Mouse (Mus musculus): ENCODE results near the gene Elavl4. TPM values are rescaled to one million over a fixed set of nuclear protein-coding genes. Genes with fewer than 3 reads are reported as not detected.

Gene Elavl4
- polyA plus RNA-seq, 1 experiment from 2014 or later, result 83.3 TPM

DNA sequence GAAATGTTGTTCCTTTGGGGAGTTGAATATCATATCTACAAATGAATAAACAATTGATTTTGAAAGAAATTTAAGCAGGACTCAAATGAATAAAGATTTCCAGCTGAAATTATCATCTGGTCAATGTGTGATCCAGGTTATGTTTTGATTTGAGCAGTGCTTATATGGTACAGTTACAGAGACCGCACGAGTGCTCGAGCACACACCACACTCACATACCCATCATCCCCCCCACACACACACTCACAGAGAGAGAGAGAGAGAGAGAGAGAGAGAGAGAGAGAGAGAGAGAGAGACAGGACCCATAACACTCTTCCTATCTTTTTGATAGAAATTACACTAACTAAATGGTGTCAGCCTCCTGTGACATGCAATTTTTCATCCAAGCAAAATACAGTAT is 150.0 kb downstream of the Elavl4 start:
- no peak for ATAC-seq (replicated peaks; ENCODE audit: insufficient number of reproducible peaks, low FRiP score, low TSS enrichment, low read depth)
- no peak for DNase-seq (ENCODE audit: low spot score)
- H3K4me2 ChIP-seq (ENCODE audit: low read depth, low read length), result no peak overlapping the region

GRCm38 (mm10) chr4:110199897-110200296 is 151.8 kb downstream of the Elavl4 start:
- Histone ChIP-seq H3K9ac (replicated peaks; ENCODE audit: low read length) (no peak overlapping the region), H3K9me3 (replicated peaks; ENCODE audit: control insufficient read depth, low read length) (no peaks in the 10 kb centered on the region), H3K36me3 (replicated peaks; ENCODE audit: control insufficient read depth, insufficient read depth, low read depth, low read length) (no peaks in the 10 kb centered on the region), H3K27me3 (ENCODE audit: control insufficient read depth, insufficient read depth, low read length) (no peaks in the 10 kb centered on the region), H3K27ac (replicated peaks; ENCODE audit: low read depth, low read length) (no peak overlapping the region), H3K4me2 (ENCODE audit: low read depth, low read length) (no peak overlapping the region), H3K4me1 (ENCODE audit: control insufficient read depth, insufficient read depth, low read length) (no peaks in the 10 kb centered on the region), H3K4me3 (ENCODE audit: low read depth, low read length) (no peak overlapping the region)
- WGBS, result 93% methylated on average over 5 of the region's 5 CpGs
- ATAC-seq (replicated peaks; ENCODE audit: insufficient number of reproducible peaks, low FRiP score, low TSS enrichment, low read depth) (no peak), DNase-seq (ENCODE audit: low spot score) (no peak)

More for the DNA sequence above, 150.0 kb downstream of the Elavl4 start:
- no peaks in the 10 kb centered on the region for H3K9me3 ChIP-seq (replicated peaks; ENCODE audit: control insufficient read depth, low read length)
- 78% methylated on average over 3 of the region's 3 CpGs for WGBS
- H3K4me1 ChIP-seq (ENCODE audit: control insufficient read depth, insufficient read depth, low read length), result no peaks in the 10 kb centered on the region
- H3K27me3 ChIP-seq (ENCODE audit: control insufficient read depth, insufficient read depth, low read length), result no peaks in the 10 kb centered on the region
- no peaks in the 10 kb centered on the region for H3K36me3 ChIP-seq (replicated peaks; ENCODE audit: control insufficient read depth, insufficient read depth, low read depth, low read length)
- H3K9ac ChIP-seq (replicated peaks; ENCODE audit: low read length), result no peak overlapping the region
- no peak overlapping the region for H3K27ac ChIP-seq (replicated peaks; ENCODE audit: low read depth, low read length)
- H3K4me3 ChIP-seq (ENCODE audit: low read depth, low read length), result no peak overlapping the region

DNA sequence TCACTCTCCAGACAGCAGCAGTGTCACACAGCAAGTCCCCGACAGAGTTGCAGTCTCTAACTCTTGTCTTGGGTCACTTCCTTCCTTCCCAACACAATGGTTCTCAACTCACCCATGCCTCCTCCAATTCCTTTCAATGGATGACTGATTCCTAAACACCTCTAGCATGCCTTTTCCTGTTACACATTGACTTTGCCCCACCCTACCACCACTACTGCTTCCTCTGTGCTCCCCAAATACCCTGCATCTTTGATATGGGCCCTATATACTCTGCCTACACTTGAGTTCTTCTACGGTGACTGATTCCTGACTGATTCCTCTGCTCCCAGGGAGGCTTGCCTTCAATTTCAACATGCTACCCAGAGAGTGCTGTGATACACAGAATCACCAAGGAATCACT is 153.1 kb downstream of the Elavl4 start:
- Histone ChIP-seq H3K4me2 (ENCODE audit: low read depth, low read length) (no peak overlapping the region), H3K9ac (replicated peaks; ENCODE audit: low read length) (no peak overlapping the region), H3K27ac (replicated peaks; ENCODE audit: low read depth, low read length) (no peak overlapping the region), H3K9me3 (replicated peaks; ENCODE audit: control insufficient read depth, low read length) (no peaks in the 10 kb centered on the region), H3K36me3 (replicated peaks; ENCODE audit: control insufficient read depth, insufficient read depth, low read depth, low read length) (no peaks in the 10 kb centered on the region), H3K27me3 (ENCODE audit: control insufficient read depth, insufficient read depth, low read length) (no peaks in the 10 kb centered on the region), H3K4me3 (ENCODE audit: low read depth, low read length) (no peak overlapping the region), H3K4me1 (ENCODE audit: control insufficient read depth, insufficient read depth, low read length) (no peaks in the 10 kb centered on the region)
- 87% methylated on average over 2 of the region's 2 CpGs for WGBS
- ATAC-seq (replicated peaks; ENCODE audit: insufficient number of reproducible peaks, low FRiP score, low TSS enrichment, low read depth), result no peak
- DNase-seq (ENCODE audit: low spot score), result no peak

DNA sequence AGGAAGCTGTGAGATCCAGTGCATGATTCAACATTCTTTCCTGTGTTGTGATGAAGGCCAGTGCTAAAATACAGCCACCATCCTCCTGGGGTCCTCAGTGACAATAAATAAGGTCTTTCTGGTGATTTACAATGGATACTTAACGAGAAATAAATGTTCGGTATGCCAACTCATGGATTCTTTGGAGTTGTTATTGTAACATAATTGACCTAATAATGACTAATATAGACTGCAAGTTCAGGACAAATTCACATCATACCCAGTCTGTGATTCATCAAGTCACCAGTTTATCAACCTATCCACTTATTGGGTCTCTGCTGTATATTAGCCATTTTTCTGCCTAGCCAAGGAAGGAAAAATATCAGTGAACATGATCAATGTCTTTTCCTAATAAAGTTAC is 174.4 kb downstream of the Elavl4 start:
- Histone ChIP-seq H3K27me3 (ENCODE audit: control insufficient read depth, insufficient read depth, low read length) (no peaks in the 10 kb centered on the region), H3K4me3 (ENCODE audit: low read depth, low read length) (no peak overlapping the region), H3K9ac (replicated peaks; ENCODE audit: low read length) (no peak overlapping the region), H3K4me2 (ENCODE audit: low read depth, low read length) (no peak overlapping the region), H3K36me3 (replicated peaks; ENCODE audit: control insufficient read depth, insufficient read depth, low read depth, low read length) (no peaks in the 10 kb centered on the region), H3K4me1 (ENCODE audit: control insufficient read depth, insufficient read depth, low read length) (no peaks in the 10 kb centered on the region), H3K27ac (replicated peaks; ENCODE audit: low read depth, low read length) (no peak overlapping the region), H3K9me3 (replicated peaks; ENCODE audit: control insufficient read depth, low read length) (no peaks in the 10 kb centered on the region)
- DNase-seq (ENCODE audit: low spot score), result no peak
- 94% methylated on average over 2 of the region's 2 CpGs for WGBS
- ATAC-seq (replicated peaks; ENCODE audit: insufficient number of reproducible peaks, low FRiP score, low TSS enrichment, low read depth), result no peak

- no peak overlapping the region for H3K27ac ChIP-seq (replicated peaks; ENCODE audit: low read depth, low read length)
- ATAC-seq (replicated peaks; ENCODE audit: insufficient number of reproducible peaks, low FRiP score, low TSS enrichment, low read depth) (no peak), DNase-seq (ENCODE audit: low spot score) (no peak)
- no peak overlapping the region for H3K4me2 ChIP-seq (ENCODE audit: low read depth, low read length)
- no peaks in the 10 kb centered on the region for H3K4me1 ChIP-seq (ENCODE audit: control insufficient read depth, insufficient read depth, low read length)
- no peak overlapping the region for H3K4me3 ChIP-seq (ENCODE audit: low read depth, low read length)
- H3K36me3 ChIP-seq (replicated peaks; ENCODE audit: control insufficient read depth, insufficient read depth, low read depth, low read length), result no peaks in the 10 kb centered on the region
- no peak overlapping the region for H3K9ac ChIP-seq (replicated peaks; ENCODE audit: low read length)
- no peaks in the 10 kb centered on the region for H3K27me3 ChIP-seq (ENCODE audit: control insufficient read depth, insufficient read depth, low read length)
- H3K9me3 ChIP-seq (replicated peaks; ENCODE audit: control insufficient read depth, low read length), result no peaks in the 10 kb centered on the region
- WGBS, result 74% methylated on average over 5 of the region's 5 CpGs
These were observed 179.7 kb downstream of the Elavl4 start for GRCm38 (mm10) chr4:110172028-110172427.

DNA sequence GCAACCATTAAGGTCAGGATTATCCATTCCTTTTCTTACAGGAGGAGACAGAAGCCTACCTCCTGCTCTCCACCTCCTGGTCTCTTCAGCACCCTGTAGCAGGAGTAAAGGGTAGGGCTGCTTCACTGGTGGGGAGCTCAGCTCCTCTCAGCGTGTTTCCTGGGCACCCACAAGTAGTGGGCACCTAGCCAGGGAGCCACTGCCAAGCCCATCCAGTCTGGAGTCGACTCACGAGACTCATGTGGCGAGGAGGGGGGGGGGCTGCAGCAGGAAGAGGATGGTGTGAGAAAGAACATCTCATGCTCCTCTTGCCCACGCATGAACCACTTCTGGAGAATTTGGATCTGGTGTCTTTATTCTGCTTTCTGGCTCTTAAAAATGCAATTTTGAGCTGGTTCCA is 186.5 kb downstream of the Elavl4 start:
- no peak overlapping the region for H3K4me3 ChIP-seq (ENCODE audit: low read depth, low read length)
- H3K27me3 ChIP-seq (ENCODE audit: control insufficient read depth, insufficient read depth, low read length), result no peaks in the 10 kb centered on the region
- no peaks in the 10 kb centered on the region for H3K4me1 ChIP-seq (ENCODE audit: control insufficient read depth, insufficient read depth, low read length)
- H3K36me3 ChIP-seq (replicated peaks; ENCODE audit: control insufficient read depth, insufficient read depth, low read depth, low read length), result no peaks in the 10 kb centered on the region
- 81% methylated on average over 5 of the region's 5 CpGs for WGBS
- ATAC-seq (replicated peaks; ENCODE audit: insufficient number of reproducible peaks, low FRiP score, low TSS enrichment, low read depth), result no peak
- DNase-seq (ENCODE audit: low spot score), result no peak
- no peak overlapping the region for H3K4me2 ChIP-seq (ENCODE audit: low read depth, low read length)
- no peak overlapping the region for H3K27ac ChIP-seq (replicated peaks; ENCODE audit: low read depth, low read length)
- H3K9me3 ChIP-seq (replicated peaks; ENCODE audit: control insufficient read depth, low read length), result no peaks in the 10 kb centered on the region
- H3K9ac ChIP-seq (replicated peaks; ENCODE audit: low read length), result no peak overlapping the region

GRCm38 (mm10) chr4:110161600-110161999 is 190.1 kb downstream of the Elavl4 start:
- H3K9ac ChIP-seq (replicated peaks; ENCODE audit: low read length), result no peak overlapping the region
- no peak for DNase-seq (ENCODE audit: low spot score)
- H3K4me3 ChIP-seq (ENCODE audit: low read depth, low read length), result no peak overlapping the region
- ATAC-seq (replicated peaks; ENCODE audit: insufficient number of reproducible peaks, low FRiP score, low TSS enrichment, low read depth), result no peak
- H3K27ac ChIP-seq (replicated peaks; ENCODE audit: low read depth, low read length), result no peak overlapping the region
- no peaks in the 10 kb centered on the region for H3K27me3 ChIP-seq (ENCODE audit: control insufficient read depth, insufficient read depth, low read length)
- H3K4me1 ChIP-seq (ENCODE audit: control insufficient read depth, insufficient read depth, low read length), result no peaks in the 10 kb centered on the region
- 80% methylated on average over 3 of the region's 3 CpGs for WGBS
- H3K36me3 ChIP-seq (replicated peaks; ENCODE audit: control insufficient read depth, insufficient read depth, low read depth, low read length), result no peaks in the 10 kb centered on the region
- no peaks in the 10 kb centered on the region for H3K9me3 ChIP-seq (replicated peaks; ENCODE audit: control insufficient read depth, low read length)
- H3K4me2 ChIP-seq (ENCODE audit: low read depth, low read length), result no peak overlapping the region

- no peaks in the 10 kb centered on the region for H3K9me3 ChIP-seq (replicated peaks; ENCODE audit: control insufficient read depth, low read length)
- no peak for ATAC-seq (replicated peaks; ENCODE audit: insufficient number of reproducible peaks, low FRiP score, low TSS enrichment, low read depth)
- no peak for DNase-seq (ENCODE audit: low spot score)
- H3K36me3 ChIP-seq (replicated peaks; ENCODE audit: control insufficient read depth, insufficient read depth, low read depth, low read length), result no peaks in the 10 kb centered on the region
- no peaks in the 10 kb centered on the region for H3K27me3 ChIP-seq (ENCODE audit: control insufficient read depth, insufficient read depth, low read length)
- no peak overlapping the region for H3K27ac ChIP-seq (replicated peaks; ENCODE audit: low read depth, low read length)
- no peak overlapping the region for H3K9ac ChIP-seq (replicated peaks; ENCODE audit: low read length)
- H3K4me1 ChIP-seq (ENCODE audit: control insufficient read depth, insufficient read depth, low read length), result no peaks in the 10 kb centered on the region
- H3K4me2 ChIP-seq (ENCODE audit: low read depth, low read length), result no peak overlapping the region
- WGBS, result 46% methylated on average over 3 of the region's 3 CpGs
- H3K4me3 ChIP-seq (ENCODE audit: low read depth, low read length), result no peak overlapping the region
These were observed 194.1 kb downstream of the Elavl4 start for GRCm38 (mm10) chr4:110157515-110158159.

All from embryonic facial prominence, embryonic 11.5 days (tissue).